Mouse (Mus musculus): ENCODE results near the gene Rfng. TPM values are rescaled to one million over a fixed set of nuclear protein-coding genes. Genes with fewer than 3 reads are reported as not detected.
"Not testable (repeated sequence)": the region's sequence is repeated elsewhere in the genome, so short reads cannot be mapped to it uniquely, and the experiment has no call there.

Rfng gene
- polyA plus RNA-seq, 1 experiment from 2014 or later = 32.6 TPM

GRCm38 (mm10) chr11:120789810-120790209, 5.8 kb upstream of the Rfng start:
- H3K9me3 ChIP-seq (replicated peaks; ENCODE audit: low read length) = no peaks in the 10 kb centered on the region
- no peak overlapping the region for H3K9ac ChIP-seq (ENCODE audit: low read depth, low read length)
- no peak overlapping the region for H3K4me3 ChIP-seq (replicated peaks; ENCODE audit: low read depth, low read length)
- H3K4me1 ChIP-seq (replicated peaks; ENCODE audit: insufficient read depth, low read length) = peaks cover 6% of the 10 kb centered on the region; the same call in 1 of the 2 replicates
- H3K4me2 ChIP-seq (ENCODE audit: low read length) = no peak overlapping the region
- no peak for DNase-seq (ENCODE audit: low spot score)
- no peak overlapping the region for H3K27ac ChIP-seq
- WGBS = 77% methylated on average over 3 of the region's 3 CpGs
- peaks cover 60% of the 10 kb centered on the region for H3K36me3 ChIP-seq (ENCODE audit: insufficient read depth, low read length)
- H3K27me3 ChIP-seq (ENCODE audit: insufficient read depth, low read length) = no peaks in the 10 kb centered on the region
- TF ChIP-seq CTCF (IDR thresholded peaks at IDR 0.05; ENCODE audit: low read depth) = no peak; the same call in 1 of the 2 replicates
- no peak for ATAC-seq (replicated peaks; ENCODE audit: low FRiP score, low read depth)

GRCm38 (mm10) chr11:120789355-120789754, 5.3 kb upstream of the Rfng start:
- Histone ChIP-seq H3K36me3 (ENCODE audit: insufficient read depth, low read length) (peaks cover 60% of the 10 kb centered on the region), H3K27me3 (ENCODE audit: insufficient read depth, low read length) (no peaks in the 10 kb centered on the region), H3K4me3 (replicated peaks; ENCODE audit: low read depth, low read length) (no peak overlapping the region), H3K9me3 (replicated peaks; ENCODE audit: low read length) (no peaks in the 10 kb centered on the region), H3K4me2 (ENCODE audit: low read length) (no peak overlapping the region), H3K27ac (no peak overlapping the region), H3K9ac (ENCODE audit: low read depth, low read length) (no peak overlapping the region), H3K4me1 (replicated peaks; ENCODE audit: insufficient read depth, low read length) (peaks cover 7% of the 10 kb centered on the region; the same call in 1 of the 2 replicates)
- TF ChIP-seq CTCF (IDR thresholded peaks at IDR 0.05; ENCODE audit: low read depth) = no peak
- ATAC-seq (replicated peaks; ENCODE audit: low FRiP score, low read depth) = no peak
- DNase-seq (ENCODE audit: low spot score) = no peak
- WGBS = 84% methylated on average over 4 of the region's 4 CpGs

DNA sequence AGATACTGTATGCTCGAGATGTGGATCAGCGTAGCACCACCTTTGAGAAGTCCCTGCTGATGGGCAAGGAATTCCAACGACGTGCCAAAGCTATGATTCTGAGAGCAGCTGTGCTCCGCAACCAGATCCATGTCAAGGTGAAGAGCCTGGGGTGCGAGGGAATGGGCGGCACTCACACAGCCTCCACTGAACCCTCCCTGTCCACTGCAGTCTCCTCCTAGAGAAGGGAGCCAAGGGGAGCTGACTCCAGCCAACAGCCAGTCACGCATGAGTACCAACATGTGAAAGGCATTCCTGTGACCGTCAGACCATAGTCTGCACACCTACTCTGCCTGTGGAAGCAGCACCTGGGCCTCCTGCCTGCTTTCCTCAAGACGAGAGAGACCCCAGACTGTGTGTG, 4.5 kb upstream of the Rfng start:
- H3K4me1 ChIP-seq (replicated peaks; ENCODE audit: insufficient read depth, low read length); DNase-seq (ENCODE audit: low spot score); H3K4me2 ChIP-seq (ENCODE audit: low read length); H3K9ac ChIP-seq (ENCODE audit: low read depth, low read length); H3K9me3 ChIP-seq (replicated peaks; ENCODE audit: low read length); H3K27me3 ChIP-seq (ENCODE audit: insufficient read depth, low read length); H3K4me3 ChIP-seq (replicated peaks; ENCODE audit: low read depth, low read length); H3K27ac ChIP-seq: not testable (repeated sequence)
- peak; percentile 50 for ATAC-seq (replicated peaks; ENCODE audit: low FRiP score, low read depth)
- H3K36me3 ChIP-seq (ENCODE audit: insufficient read depth, low read length) = peaks cover 60% of the 10 kb centered on the region
- WGBS = 61% methylated on average over 9 of the region's 10 CpGs

GRCm38 (mm10) chr11:120785145-120785544, 1.1 kb upstream of the Rfng start:
- Histone ChIP-seq H3K4me1 (replicated peaks; ENCODE audit: insufficient read depth, low read length) (peaks cover 10% of the 10 kb centered on the region; the same call in 1 of the 2 replicates), H3K9ac (ENCODE audit: low read depth, low read length) (peak overlapping the region; percentile 78), H3K27ac (no peak overlapping the region), H3K4me2 (ENCODE audit: low read length) (peak overlapping the region; percentile 96), H3K9me3 (replicated peaks; ENCODE audit: low read length) (no peaks in the 10 kb centered on the region), H3K4me3 (replicated peaks; ENCODE audit: low read depth, low read length) (peak overlapping the region; percentile 86), H3K27me3 (ENCODE audit: insufficient read depth, low read length) (no peaks in the 10 kb centered on the region), H3K36me3 (ENCODE audit: insufficient read depth, low read length) (peaks cover 29% of the 10 kb centered on the region)
- no peak for TF ChIP-seq CTCF (IDR thresholded peaks at IDR 0.05; ENCODE audit: low read depth)
- WGBS = 33% methylated on average over 9 of the region's 9 CpGs
- no peak for ATAC-seq (replicated peaks; ENCODE audit: low FRiP score, low read depth)
- no peak for DNase-seq (ENCODE audit: low spot score)

DNA sequence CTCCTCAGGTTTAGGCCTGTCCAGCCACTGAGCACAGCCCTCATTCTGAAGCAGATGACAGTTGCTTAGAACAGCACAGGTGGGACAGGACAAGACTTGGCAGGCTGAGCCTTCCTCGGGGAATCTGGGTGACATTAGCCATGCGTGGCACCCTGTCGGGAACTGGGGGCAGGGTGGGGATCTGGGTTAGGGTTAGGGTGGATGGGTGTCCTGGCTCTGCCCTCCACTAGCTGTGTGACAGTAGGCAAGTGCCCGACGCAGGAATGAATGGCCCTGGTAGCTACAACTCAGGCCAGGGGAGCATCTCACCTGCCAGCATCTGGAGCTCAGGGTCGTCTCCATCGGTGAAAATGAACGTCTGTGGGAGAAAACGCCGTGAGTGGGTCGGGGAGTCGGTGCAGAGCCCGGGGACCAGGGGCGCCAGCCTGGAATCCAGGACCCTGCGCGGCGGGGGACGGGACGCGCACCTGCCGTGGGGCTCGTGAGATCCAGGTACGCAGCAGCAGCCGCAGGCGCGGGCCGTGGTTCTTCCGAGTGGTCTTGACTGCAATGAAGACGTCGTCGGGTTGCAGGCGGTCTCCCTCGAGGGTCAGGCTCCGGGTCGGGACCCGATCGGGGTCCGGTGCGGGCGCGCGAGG, 462 bp downstream of the Rfng start:
- Histone ChIP-seq H3K4me1 (replicated peaks; ENCODE audit: insufficient read depth, low read length) (peaks cover 10% of the 10 kb centered on the region; the same call in 1 of the 2 replicates), H3K9me3 (replicated peaks; ENCODE audit: low read length) (no peaks in the 10 kb centered on the region), H3K4me3 (replicated peaks; ENCODE audit: low read depth, low read length) (peak overlapping the region; percentile 86), H3K36me3 (ENCODE audit: insufficient read depth, low read length) (peaks cover 19% of the 10 kb centered on the region), H3K27me3 (ENCODE audit: insufficient read depth, low read length) (no peaks in the 10 kb centered on the region), H3K27ac (peak overlapping the region; percentile 80; the same call in 1 of the 2 replicates), H3K9ac (ENCODE audit: low read depth, low read length) (peak overlapping the region; percentile 78), H3K4me2 (ENCODE audit: low read length) (peak overlapping the region; percentile 96)
- WGBS = 3% methylated on average over 42 of the region's 42 CpGs
- ATAC-seq (replicated peaks; ENCODE audit: low FRiP score, low read depth) (no peak), DNase-seq (ENCODE audit: low spot score) (no peak)
- no peak for TF ChIP-seq CTCF (IDR thresholded peaks at IDR 0.05; ENCODE audit: low read depth)

DNA sequence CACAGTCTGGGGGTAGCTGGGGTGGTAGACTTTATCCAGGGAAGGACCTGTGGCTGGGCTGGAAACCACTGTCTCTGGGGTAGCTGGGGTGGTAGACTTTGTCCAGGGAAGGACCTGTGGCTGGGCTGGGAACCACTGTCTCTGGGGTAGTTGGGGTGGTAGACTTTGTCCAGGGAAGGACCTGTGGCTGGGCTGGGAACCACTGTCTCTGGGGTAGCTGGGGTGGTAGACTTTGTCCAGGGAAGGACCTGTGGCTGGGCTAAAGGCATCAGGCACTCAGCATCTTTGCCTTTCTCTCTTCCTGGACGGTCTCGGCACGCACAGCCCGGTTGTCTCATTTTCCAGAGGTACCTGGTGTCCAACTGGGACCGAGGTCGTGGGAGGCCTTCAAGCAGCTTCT, 2.6 kb downstream of the Rfng start:
- 97% methylated on average over 6 of the region's 6 CpGs for WGBS
- not testable (repeated sequence) for H3K9me3 ChIP-seq (replicated peaks; ENCODE audit: low read length); DNase-seq (ENCODE audit: low spot score); H3K4me3 ChIP-seq (replicated peaks; ENCODE audit: low read depth, low read length); H3K27me3 ChIP-seq (ENCODE audit: insufficient read depth, low read length); H3K36me3 ChIP-seq (ENCODE audit: insufficient read depth, low read length); H3K4me2 ChIP-seq (ENCODE audit: low read length); H3K9ac ChIP-seq (ENCODE audit: low read depth, low read length); ATAC-seq (replicated peaks; ENCODE audit: low FRiP score, low read depth); H3K27ac ChIP-seq; H3K4me1 ChIP-seq (replicated peaks; ENCODE audit: insufficient read depth, low read length)

GRCm38 (mm10) chr11:120779876-120780275, 4.1 kb downstream of the Rfng start:
- Histone ChIP-seq H3K9ac (ENCODE audit: low read depth, low read length) (no peak overlapping the region), H3K27me3 (ENCODE audit: insufficient read depth, low read length) (no peaks in the 10 kb centered on the region), H3K4me1 (replicated peaks; ENCODE audit: insufficient read depth, low read length) (peaks cover 5% of the 10 kb centered on the region; the same call in 1 of the 2 replicates), H3K27ac (no peak overlapping the region), H3K4me3 (replicated peaks; ENCODE audit: low read depth, low read length) (no peak overlapping the region), H3K36me3 (ENCODE audit: insufficient read depth, low read length) (no peaks in the 10 kb centered on the region), H3K9me3 (replicated peaks; ENCODE audit: low read length) (no peaks in the 10 kb centered on the region), H3K4me2 (ENCODE audit: low read length) (no peak overlapping the region)
- ATAC-seq (replicated peaks; ENCODE audit: low FRiP score, low read depth) (no peak), DNase-seq (ENCODE audit: low spot score) (no peak)
- TF ChIP-seq CTCF (IDR thresholded peaks at IDR 0.05; ENCODE audit: low read depth) = no peak
- 88% methylated on average over 1 of the region's 1 CpGs for WGBS

All from kidney, postnatal 0 days (tissue).